Mouse (Mus musculus): ENCODE measurements around the gene Vti1a. TPM values are rescaled to one million over a fixed set of nuclear protein-coding genes. Genes with fewer than 3 reads are reported as not detected.
A peak's percentile ranks its signal among the peaks of the same experiment; 100 is the strongest.

Vti1a gene
- total RNA-seq, 2 experiments from 2014 or later: 48.1 to 54.4 TPM

- DNase-seq (ENCODE audit: low spot score in 2 of 2): no peak
Observed at GRCm38 (mm10) chr19:55377465-55377864, 61.4 kb downstream of the Vti1a start.

GRCm38 (mm10) chr19:55378884-55379283 is 62.8 kb downstream of the Vti1a start:
- DNase-seq (ENCODE audit: low spot score in 2 of 2): no peak

- DNase-seq (ENCODE audit: low spot score in 2 of 2): no peak
Observed at GRCm38 (mm10) chr19:55380764-55381163, 64.7 kb downstream of the Vti1a start.

GRCm38 (mm10) chr19:55381343-55381742 is 65.2 kb downstream of the Vti1a start:
- no peak for DNase-seq (ENCODE audit: low spot score in 2 of 2)

- no peak for DNase-seq (ENCODE audit: low spot score in 2 of 2)
Observed at GRCm38 (mm10) chr19:55382745-55383144, 66.7 kb downstream of the Vti1a start.

GRCm38 (mm10) chr19:55384634-55385033 is 68.5 kb downstream of the Vti1a start:
- no peak for DNase-seq (ENCODE audit: low spot score in 2 of 2)

GRCm38 (mm10) chr19:55389019-55389418 is 72.9 kb downstream of the Vti1a start:
- no peak for DNase-seq (ENCODE audit: low spot score in 2 of 2)

GRCm38 (mm10) chr19:55390323-55390722 is 74.2 kb downstream of the Vti1a start:
- no peak for DNase-seq (ENCODE audit: low spot score in 2 of 2)

- no peak for DNase-seq (ENCODE audit: low spot score in 2 of 2)
Observed at GRCm38 (mm10) chr19:55401638-55402037, 85.5 kb downstream of the Vti1a start.

- DNase-seq (ENCODE audit: low spot score in 2 of 2): no peak
Observed at GRCm38 (mm10) chr19:55408486-55408885, 92.4 kb downstream of the Vti1a start.

GRCm38 (mm10) chr19:55411415-55411814 is 95.3 kb downstream of the Vti1a start:
- DNase-seq (ENCODE audit: low spot score in 2 of 2): no peak

- no peak for DNase-seq (ENCODE audit: low spot score in 2 of 2)
Observed at GRCm38 (mm10) chr19:55411894-55412293, 95.8 kb downstream of the Vti1a start.

GRCm38 (mm10) chr19:55414050-55414449 is 98.0 kb downstream of the Vti1a start:
- peak; percentile 61 to 65 for DNase-seq (ENCODE audit: low spot score in 2 of 2)

GRCm38 (mm10) chr19:55418756-55419155 is 102.7 kb downstream of the Vti1a start:
- no peak for DNase-seq (ENCODE audit: low spot score in 2 of 2)

GRCm38 (mm10) chr19:55419961-55420360 is 103.9 kb downstream of the Vti1a start:
- DNase-seq (ENCODE audit: low spot score in 2 of 2): no peak

- DNase-seq (ENCODE audit: low spot score in 2 of 2): no peak
Observed at GRCm38 (mm10) chr19:55421816-55422215, 105.7 kb downstream of the Vti1a start.

- no peak for DNase-seq (ENCODE audit: low spot score in 2 of 2)
Observed at GRCm38 (mm10) chr19:55422311-55423064, 106.4 kb downstream of the Vti1a start.

- DNase-seq (ENCODE audit: low spot score in 2 of 2): no peak
Observed at GRCm38 (mm10) chr19:55423065-55423716, 107.1 kb downstream of the Vti1a start.

GRCm38 (mm10) chr19:55423952-55424351 is 107.9 kb downstream of the Vti1a start:
- DNase-seq (ENCODE audit: low spot score in 2 of 2): peak; percentile 55 to 69

- DNase-seq (ENCODE audit: low spot score in 2 of 2): no peak
Observed at GRCm38 (mm10) chr19:55424507-55424906, 108.4 kb downstream of the Vti1a start.

GRCm38 (mm10) chr19:55440306-55440705 is 124.2 kb downstream of the Vti1a start:
- no peak for DNase-seq (ENCODE audit: low spot score in 2 of 2)

- DNase-seq (ENCODE audit: low spot score in 2 of 2): no peak
Observed at GRCm38 (mm10) chr19:55443618-55444017, 127.5 kb downstream of the Vti1a start.

- no peak for DNase-seq (ENCODE audit: low spot score in 2 of 2)
Observed at GRCm38 (mm10) chr19:55449084-55449483, 133.0 kb downstream of the Vti1a start.
